Mouse (Mus musculus): ENCODE measurements at regions not wholly inside any gene's neighbourhood (a gene's known extent, or its start where the extent isn't known, plus 50 kb on each side); places are given as distances from the start of the nearest gene placed in this dataset.

DNA sequence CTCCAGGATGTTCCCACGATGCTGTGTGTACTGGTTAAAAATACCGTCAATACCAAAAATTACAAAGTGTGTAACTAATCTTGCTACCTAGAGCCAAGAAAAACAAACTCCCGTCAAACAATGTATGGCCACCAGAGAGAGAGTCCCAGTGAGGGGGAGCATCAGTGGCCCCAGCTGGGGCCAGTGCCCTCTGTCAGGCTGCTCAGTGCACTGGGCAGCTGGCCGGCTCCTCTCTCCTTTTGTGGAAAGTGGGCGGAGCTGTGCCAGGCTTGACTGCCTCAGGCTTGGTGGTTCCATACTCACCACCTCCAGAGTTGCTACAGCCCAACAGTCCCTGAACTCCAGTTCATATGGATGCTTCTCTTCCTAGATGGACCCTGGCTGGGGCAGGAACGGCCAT lies 53.8 kb upstream of the Sept5 start:
- no peak for DNase-seq

- peak in 1 of 2 experiments; percentile 14 for DNase-seq
These were observed 56.4 kb upstream of the Sept5 start for GRCm38 (mm10) chr16:18686044-18686761.

DNA sequence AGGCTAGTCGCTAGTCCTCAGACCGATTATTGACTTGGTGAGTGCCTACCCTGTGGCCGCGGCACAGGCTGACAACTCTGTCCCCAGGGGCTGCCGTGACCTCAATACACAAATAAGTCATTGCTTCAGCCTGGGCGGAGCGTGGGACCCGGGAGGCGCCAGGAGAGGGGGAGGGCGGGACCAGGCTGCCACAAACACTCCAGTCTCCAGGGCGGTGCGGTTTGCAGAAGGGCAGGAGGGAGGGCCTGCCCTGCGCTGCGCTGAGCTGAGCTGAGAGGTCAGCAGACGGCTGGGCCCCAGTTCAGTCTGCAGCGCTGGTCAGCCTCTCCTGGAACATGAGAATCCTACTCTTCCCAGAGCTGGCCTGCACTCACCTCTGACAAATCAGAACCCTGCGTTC lies 57.2 kb upstream of the Sept5 start:
- peak; percentile 87 to 92 for DNase-seq

DNA sequence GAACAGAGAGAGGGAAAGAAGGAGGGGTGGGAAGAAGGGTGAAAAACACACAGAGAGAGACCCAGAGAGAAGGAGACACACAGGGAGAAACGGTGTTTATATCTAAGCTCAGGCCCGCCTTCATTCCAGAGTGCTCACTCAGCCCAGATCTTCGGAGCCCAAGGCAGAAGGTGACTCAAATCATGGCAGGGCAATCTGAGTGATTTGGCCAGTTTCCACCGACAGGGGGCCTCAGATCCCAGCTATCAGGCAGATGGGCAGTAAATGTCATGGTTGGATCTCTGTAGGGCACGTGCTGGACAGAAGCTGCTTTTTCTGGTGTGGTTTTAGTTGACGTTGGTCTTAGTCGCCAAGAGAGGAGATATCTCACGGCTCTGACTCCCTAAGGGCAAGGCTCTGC lies 57.6 kb upstream of the Sept5 start:
- peak; percentile 78 to 81 for DNase-seq

GRCm38 (mm10) chr16:18695596-18695995 lies 65.8 kb upstream of the Sept5 start:
- no peak for DNase-seq

DNA sequence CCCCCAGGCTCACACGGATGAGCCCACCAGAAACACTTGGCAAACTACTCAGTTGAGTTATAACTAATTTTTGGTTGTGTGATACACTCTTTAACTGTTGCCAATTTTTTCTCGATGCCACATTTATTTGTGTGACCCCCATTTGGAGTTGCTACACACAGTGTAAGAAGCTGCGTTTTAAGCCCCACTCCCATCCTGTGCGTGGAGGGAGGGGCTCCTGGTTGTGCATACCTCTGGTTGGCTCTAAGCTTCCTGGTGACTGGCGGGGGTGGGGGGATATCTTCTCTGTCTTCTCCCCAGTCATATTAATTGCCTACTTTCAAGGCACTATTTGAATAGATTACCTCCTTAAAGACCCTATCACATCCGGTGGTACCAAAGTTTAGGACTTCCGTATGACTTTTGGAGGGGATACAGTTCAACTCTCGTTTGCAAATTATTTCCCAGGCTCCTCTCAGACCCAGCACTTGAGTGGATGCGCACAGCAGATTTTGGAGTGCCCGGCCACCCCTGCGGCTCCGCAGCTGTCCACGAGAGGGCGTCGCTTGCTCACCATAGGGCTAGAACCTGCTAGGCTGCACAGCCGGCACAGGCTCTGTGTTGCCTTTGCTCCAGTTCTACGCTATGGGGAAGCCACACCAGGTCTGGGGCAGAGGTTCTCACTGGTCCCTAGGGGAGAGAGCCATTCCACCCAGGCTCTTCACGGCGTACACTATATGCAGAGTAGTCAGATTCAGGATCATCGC lies 66.5 kb upstream of the Sept5 start:
- peak; percentile 91 to 94 for DNase-seq

DNA sequence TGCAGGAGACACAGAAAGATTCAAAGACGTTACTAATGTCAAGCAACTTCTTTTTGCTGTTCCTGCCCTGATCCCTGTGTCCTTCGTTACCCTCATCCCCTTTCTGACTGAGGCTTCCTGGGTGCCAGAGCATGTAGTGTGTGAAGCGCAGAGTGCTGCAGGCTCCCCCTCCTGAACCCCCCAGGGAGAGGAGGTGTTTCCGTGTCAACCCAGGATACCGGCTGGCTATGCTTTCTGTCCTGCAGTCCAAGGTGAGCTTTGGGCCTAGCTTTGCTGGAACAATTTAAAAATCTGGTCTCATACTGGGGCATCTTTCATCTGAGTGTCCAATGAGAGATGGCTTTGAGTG lies 67.0 kb upstream of the Sept5 start:
- DNase-seq = no peak

DNA sequence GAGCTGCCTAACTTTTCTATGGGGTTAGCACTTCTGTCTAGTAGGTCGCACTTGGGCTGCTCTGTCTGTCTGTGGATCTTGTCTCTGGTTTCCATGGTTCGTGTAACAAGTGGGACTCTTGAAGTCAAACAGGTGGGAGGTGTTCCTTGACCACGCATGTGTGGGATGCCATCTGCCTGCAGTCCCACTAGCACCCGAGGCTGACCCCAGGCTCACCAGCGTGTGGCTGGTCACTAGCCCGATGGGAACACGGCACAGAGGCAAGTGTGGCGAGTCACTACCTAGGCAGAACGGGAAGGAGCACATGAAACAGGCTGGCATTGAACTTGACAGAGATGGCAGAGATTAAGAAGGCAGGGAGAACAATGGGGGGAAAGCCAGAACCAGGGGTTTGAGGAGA lies 72.5 kb upstream of the Cldn5 start:
- no peak for DNase-seq

DNA sequence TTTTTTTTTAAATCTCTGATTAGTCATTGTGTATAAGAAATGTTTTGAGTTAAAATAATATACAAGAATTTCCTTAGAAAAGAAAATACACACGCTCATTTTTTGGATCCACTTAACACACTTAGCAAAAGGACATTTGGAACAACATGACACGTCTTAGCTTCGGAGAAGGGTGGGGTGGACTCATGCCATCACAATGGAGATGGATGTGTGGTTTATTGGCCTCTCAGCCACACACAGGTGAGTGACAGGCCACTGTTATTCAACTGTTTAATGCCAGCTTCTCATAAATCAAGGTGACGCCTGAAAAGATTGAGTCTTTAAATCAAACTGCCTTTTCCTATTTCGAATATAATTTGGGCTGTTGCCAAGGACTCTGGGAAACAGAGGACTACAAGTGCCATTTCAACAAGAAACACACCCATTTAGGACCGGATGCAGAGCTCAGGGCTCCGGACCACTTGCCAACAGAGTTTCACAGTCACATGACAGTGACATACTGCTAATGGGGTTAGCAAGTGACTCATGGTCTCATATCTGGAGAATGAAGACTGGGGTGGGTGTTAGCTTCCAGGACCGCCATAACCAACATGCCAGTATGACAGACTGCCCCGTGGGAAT lies 71.5 kb upstream of the Cldn5 start:
- DNase-seq = no peak

DNA sequence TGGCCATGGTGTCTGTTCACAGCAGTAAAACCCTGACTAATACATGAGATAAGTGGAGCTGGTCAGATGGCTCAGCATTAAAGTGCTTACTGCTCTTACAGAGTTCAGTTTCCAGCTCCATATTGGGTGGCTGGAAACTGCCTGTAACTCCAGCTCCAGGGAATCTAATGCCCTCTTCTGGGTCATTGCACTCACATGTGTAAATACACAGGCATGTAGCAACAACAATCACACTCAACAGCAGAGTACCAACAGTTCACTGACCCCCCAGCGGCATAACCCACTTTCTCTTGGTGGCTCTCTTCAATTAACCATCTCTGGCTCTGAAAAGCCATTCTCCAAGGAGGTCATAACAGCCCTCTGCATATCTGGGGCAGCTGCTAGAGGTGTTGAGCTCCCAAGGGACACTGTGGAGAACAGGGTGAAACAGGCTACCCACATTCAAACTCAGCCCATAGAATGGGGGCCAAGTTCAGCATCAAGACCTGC lies 65.0 kb upstream of the Cldn5 start:
- DNase-seq = no peak

DNA sequence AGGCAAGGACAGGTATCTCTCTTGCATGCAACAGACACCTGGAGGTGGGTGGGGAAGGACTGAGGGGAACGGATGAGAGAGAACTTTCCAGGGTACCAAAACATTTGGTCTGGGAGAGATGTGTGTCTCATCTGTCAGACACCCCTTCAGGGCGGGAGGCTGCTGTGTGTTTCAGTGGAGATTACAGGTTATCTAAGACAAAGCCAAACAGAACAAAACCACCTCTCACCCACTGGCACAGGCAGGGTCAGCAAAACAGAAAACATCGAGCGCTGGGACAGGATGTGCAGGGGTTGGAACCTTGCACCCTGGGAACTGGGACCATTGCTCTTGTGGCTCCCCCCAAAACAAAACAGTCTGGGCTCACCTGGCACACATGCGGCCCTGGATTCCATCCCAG lies 63.6 kb upstream of the Cldn5 start:
- no peak for DNase-seq

DNA sequence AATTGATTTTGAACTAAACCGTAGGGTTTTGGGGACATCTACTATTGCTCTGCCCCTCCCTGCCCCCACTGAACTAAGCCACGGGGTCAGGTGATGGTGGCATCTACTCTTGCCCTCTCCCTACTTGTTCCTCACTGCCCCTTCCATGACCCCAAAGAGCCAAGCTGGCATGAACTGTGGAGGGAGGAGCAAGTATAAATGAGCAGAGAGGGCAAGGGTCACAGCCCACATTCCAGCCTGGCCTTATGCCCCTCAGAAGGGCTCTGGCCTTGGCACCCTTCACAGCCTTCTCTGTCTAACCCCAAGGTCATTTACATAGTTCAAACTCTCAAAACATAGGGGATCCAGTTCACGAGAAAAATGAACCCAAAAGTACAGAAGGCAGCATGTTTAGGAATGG lies 61.3 kb upstream of the Cldn5 start:
- DNase-seq = no peak

DNA sequence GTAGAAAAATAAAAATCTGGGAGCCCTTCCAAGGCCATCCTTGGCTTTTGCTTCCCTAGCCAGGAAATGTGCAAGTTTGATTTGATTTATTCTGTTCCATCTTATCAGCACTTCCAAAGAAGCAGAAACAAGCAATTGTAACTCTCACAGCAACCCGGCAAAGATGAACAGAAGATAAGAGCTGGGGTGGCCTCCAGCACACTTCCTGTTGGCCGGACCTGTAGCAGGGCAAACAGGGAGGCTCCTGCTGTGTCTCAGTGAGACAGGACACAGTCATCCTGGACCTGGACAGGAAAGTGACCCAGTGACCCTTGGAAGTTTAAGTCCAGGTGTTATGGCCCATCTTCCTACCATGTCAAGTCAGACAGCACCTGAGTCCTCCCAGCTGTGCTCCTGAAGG lies 58.6 kb upstream of the Cldn5 start:
- DNase-seq = no peak

GRCm38 (mm10) chr16:18720433-18721233 lies 56.0 kb upstream of the Cldn5 start:
- DNase-seq = no peak

GRCm38 (mm10) chr16:18723186-18723843 lies 53.3 kb upstream of the Cldn5 start:
- DNase-seq = no peak

- DNase-seq = peak in 1 of 2 experiments; percentile 11
These were observed 52.8 kb upstream of the Cldn5 start for GRCm38 (mm10) chr16:18723874-18724273.

- no peak for DNase-seq
These were observed 51.9 kb upstream of the Cldn5 start for GRCm38 (mm10) chr16:18724706-18725105.

Data from cerebellum, postnatal 25 days (tissue).